Mouse (Mus musculus) colon, adult 2 months (tissue): ENCODE measurements around the gene Neurl2. TPM values are rescaled to one million over a fixed set of nuclear protein-coding genes. Genes with fewer than 3 reads are reported as not detected.

ENCODE experiments used
- polyA plus RNA-seq: library from polyadenylated mRNA; depleted of rRNA; stranded (reverse); fragments of >200 nt; gene quantifications from 2 replicates; pipeline ENCODE4 v1.2.3, GENCODE M21; 2012; rRNA removed

Neurl2 gene
- 5.2 and 7.2 TPM in 2 replicates for polyA plus RNA-seq

DNA sequence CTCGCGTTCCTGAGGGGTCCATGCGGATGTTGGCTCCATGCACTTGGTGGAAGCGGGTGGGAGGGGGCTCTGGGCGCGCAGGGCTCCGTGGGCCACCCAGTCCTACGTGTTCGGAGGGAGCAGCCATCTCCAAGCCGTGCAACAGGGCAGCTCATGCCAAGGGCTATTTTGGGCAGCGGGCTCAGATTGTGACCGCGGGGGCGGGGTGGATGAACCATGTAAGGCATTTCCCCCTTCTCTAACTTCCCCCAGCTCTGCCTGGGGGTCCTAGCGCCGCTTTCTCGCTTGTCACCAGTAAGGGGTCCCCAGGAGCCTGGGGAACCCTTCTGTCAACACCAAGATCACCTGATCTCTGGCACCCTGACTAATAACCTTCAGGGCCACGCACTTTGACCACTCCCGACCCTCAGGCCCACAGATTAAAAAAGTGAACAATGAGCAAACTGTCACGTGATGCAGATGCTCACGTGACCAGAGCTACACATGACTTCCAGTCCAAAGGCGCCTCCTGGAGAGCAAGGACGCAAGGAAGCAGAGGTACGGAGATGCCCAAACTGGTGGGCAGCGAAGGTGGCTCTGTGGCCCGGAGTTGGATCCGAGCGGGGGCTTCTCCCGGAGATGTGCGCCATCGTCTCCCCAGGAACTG lies at the start of gene Neurl2:
Gene Neurl2 (minus strand): TSS at position 143 of the 646 bp plus-strand sequence.

DNA sequence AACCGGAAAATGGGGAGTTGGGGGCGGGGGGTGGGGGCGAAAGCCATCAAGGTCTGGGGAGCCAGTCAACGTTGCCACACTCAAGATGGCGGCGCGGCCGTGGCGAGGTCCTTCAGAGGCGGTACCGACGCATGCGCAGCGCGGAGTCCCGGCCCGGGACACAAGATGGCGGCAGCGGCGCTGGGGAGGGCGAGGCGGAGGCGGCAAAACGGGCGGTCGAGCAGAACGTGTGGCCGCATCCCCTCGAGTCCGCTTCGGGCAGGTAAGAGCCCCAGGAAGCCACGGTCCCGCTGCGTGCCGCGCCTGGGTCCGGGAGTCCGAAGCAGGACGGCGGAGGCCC lies 45.9 kb upstream of the Neurl2 start, which contains the start of gene Pcif1:
Gene Pcif1 (plus strand): TSS at position 77 of the 340 bp plus-strand sequence.

DNA sequence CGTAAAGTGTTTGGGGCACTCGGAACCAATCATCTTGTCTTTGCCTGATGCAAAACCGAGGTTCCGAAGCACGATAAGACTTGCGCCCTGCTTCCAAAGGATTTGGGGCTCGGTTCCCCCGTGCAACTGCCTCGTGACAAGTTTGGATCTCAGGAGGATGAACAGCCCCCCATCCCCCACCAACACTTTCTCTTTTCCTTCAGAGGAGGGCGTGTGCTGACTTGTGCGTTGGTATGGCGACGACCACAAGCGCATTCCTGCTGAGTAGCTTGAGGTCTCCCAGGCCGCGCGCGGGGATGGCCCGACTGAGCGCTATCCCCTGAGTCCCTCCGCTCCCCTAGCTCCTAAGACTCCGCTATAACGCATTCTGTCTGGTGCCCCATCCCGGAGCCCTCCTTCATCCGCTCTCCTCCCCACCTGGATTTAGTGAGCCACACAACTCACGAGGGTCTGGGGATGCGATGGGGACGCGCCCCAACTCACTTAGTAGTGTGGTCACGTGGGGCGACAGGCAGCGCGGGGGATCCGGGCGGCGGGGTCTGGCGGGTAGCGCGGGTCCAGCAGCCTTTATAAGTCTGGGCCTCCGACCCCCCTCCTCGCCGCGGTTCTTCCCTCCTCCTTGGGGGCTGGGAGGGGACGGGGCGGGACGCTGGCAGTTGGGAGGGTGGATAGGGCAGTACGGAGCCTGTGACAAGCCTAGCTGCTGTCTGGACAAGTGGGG lies 24.0 kb upstream of the Neurl2 start, which contains the start of gene Pltp:
Gene Pltp (minus strand): TSS at position 611 of the 721 bp plus-strand sequence.

DNA sequence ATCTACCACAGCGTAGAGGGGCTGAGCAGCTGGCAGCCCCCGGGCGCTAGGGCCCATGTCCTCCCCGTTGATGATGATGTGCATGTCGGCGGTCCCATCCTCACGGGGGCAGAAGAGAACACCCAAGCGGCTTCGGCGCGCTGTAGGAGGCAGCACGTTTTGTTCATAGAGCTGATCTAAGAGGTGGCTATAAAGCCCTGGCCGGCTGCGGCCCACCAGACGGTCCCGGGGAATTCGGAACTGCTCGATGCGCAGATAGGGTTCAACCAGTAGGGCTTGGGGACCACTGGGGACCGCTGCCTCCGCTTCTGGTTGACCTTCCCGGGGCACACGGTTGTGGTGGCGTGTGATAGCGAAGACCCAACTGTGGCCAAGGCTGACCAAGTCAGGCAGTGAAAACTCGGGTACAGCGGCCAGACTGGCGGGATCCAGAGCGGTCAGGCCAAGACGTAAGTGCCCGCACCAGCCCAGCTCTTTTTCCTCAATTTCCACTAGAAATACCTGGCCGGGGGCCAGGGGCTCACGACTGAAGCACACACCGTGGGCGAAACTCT lies 431 bp downstream of the Neurl2 start, which contains the start of gene Ctsa:
Gene Ctsa (plus strand): TSS at position 126 of the 554 bp plus-strand sequence.

DNA sequence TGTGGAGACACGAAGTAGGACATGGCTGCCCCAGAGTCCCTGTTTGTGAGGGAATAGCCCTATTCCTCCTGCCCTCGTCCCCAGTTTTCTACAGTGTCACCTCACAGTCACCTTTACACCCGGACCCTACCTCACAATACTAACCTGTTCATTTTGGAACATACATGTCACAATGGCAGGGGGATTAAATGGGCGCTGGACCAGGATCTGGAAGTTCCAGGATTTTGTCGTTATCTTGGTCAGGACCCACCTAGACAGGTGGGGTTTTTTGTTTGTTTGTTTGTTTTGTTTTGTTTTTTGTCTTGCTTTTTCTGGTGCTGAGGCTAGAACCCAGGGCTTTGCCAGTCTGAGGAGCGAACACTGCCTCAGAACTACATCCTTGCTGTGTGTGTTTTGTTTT lies 4.8 kb downstream of the Neurl2 start, which contains the start of gene Spata25:
Gene Spata25 (minus strand): TSS at position 101 of the 400 bp plus-strand sequence.

DNA sequence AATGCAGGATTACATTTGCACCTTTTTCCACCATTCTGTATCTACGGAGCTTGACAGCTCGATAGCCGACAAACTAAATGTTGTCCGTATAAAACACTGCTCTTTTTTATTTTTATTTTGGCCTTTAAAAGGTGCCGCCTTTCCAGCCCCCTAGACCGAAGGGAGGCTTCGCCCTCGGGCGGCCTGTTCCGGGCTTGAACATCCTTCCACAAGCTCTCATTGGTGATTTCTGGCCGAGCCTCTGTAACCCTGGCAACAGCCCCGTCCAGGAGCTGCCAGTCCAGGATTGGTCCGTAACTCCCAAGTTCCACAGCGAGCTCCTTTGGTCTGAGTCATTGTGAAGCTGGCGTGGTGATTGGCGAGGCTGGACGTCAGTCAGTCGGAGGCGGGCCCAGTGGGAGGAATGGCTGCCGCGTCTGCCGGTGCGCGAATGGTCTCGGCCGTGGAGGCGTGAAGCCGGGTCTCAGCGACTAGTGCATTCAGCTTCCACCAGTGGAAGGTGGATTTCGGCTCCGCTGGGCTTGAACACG lies 10.6 kb downstream of the Neurl2 start, which contains the start of gene Zswim1:
Gene Zswim1 (plus strand): TSS at position 51 of the 530 bp plus-strand sequence.

DNA sequence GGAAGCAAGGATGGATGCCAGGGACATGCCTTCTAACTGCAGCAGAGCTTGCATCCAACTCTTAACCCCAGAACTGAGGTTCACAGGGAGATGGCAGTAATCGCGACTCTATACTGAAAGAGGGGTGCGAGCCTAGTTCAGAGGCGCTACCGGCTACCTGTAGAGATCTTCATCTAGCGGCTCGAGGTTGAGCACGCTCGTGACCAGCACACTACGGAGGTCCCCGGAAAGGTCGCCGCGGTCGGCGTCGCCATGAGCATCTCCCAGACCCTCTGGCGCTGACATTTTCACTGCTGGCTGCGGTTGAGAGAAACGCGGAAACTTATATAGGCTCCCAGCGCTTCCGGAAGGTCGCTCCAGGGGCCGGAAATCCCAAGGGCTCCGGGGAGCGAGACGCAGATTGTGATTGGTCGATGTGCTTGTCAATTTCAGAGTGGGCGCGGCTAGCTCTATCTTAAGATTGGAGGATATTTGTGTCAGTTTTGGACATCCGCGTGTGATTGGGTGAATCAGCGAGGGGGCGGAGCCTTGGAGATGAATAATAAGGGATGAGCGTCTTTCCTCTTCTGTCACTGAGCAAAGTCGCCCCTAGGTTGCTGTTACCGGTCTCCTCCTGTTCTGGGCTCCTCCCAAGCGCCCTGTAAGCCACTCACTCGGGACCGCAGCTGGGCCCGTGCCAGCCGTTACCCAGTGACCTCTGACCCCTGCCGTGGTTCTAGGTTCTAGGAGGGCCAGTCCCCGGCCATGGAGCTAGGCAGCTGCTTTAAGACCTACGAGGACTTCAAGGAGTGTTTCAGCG lies 28.5 kb downstream of the Neurl2 start, which contains the start of the genes Acot8 and Zswim3:
Gene Acot8 (minus strand): TSS at position 350 of the 799 bp plus-strand sequence.
Gene Zswim3 (plus strand): TSS at position 566 of the 799 bp plus-strand sequence.

DNA sequence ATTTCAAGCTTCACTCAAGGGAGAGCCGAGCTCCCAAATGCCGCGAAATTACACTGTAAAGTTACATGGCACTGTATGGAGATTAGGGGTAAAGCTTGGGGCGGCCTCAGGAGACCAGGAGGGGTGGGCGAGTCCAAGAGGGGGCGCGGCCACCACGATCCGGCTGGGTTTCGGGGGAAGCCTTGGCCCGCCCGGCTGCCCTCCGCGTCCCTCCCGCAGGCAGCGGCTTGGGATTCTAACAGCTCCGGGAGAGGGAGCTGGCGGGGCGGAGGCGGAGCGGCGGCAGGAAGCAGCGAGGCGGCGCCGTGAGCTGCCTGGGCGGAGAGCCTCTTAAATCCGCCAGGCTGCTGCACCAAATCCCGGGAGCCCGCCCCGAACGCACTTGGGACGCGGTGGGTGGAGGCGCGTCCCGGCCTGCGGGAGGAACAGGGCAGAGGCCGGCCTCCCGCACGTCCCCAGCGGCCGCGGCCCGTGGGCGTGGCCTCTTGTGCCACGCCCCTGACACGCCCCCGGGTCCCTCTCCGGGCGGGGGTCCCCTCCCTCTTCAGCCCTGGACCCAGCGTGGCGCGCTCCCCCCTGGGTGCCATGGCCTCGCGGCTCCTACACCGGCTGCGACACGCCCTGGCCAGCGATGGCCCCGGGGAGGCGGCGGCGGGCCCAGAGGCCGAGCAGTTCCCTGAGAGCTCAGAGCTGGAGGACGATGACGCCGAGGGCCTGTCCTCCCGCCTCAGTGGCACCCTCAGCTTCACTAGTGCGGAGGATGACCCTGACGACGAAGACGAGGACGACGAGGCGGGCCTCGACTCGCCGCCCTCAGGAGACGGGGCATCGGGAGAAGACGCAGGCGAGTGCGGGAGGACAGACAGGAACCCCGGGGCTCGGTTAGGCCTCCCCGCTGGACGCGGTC lies 47.5 kb downstream of the Neurl2 start, which contains the start of gene Snx21:
Gene Snx21 (plus strand): TSS at position 343 of the 907 bp plus-strand sequence.

Other genes starting within 250 kb of the Neurl2 start
- 0.16 TPM in 2 replicates for gene Wfdc6a, start 248.0 kb downstream of the Neurl2 start, polyA plus RNA-seq
- not detected in 2 replicates for gene Eppin, start 239.9 kb downstream of the Neurl2 start, polyA plus RNA-seq
- 0.15 TPM in 1 of 2 replicates, not detected in the other for gene Wfdc6b, start 219.9 kb downstream of the Neurl2 start, polyA plus RNA-seq
- 0.31 and 0.35 TPM in 2 replicates for gene Wfdc8, start 219.8 kb downstream of the Neurl2 start, polyA plus RNA-seq
- gene Wfdc16, start 194.7 kb downstream of the Neurl2 start, polyA plus RNA-seq: 0.13 and 0.16 TPM in 2 replicates
- not detected in 2 replicates for gene Wfdc10, start 177.4 kb downstream of the Neurl2 start, polyA plus RNA-seq
- gene Wfdc9, start 176.9 kb downstream of the Neurl2 start, polyA plus RNA-seq: not detected in 2 replicates
- gene Wfdc11, start 159.4 kb downstream of the Neurl2 start, polyA plus RNA-seq: not detected in 2 replicates
- 0.28 and 0.73 TPM in 2 replicates for gene Wfdc13, start 148.3 kb downstream of the Neurl2 start, polyA plus RNA-seq
- not detected in 2 replicates for gene Spint4, start 135.0 kb downstream of the Neurl2 start, polyA plus RNA-seq
- not detected in 2 replicates for gene Spint5, start 118.2 kb downstream of the Neurl2 start, polyA plus RNA-seq
- 0.28 and 0.84 TPM in 2 replicates for gene Wfdc3, start 87.5 kb downstream of the Neurl2 start, polyA plus RNA-seq
- 60.0 and 89.4 TPM in 2 replicates for gene Dnttip1, start 87.5 kb downstream of the Neurl2 start, polyA plus RNA-seq
- gene Ube2c, start 63.6 kb downstream of the Neurl2 start, polyA plus RNA-seq: 65.5 and 79.7 TPM in 2 replicates
- gene Tnnc2, start 53.5 kb downstream of the Neurl2 start, polyA plus RNA-seq: not detected in 2 replicates
- gene Snx21, start 47.6 kb downstream of the Neurl2 start, polyA plus RNA-seq: 34.1 and 41.6 TPM in 2 replicates
- 134 and 139 TPM in 2 replicates for gene Acot8, start 28.6 kb downstream of the Neurl2 start, polyA plus RNA-seq
- 3.4 and 3.5 TPM in 2 replicates for gene Zswim3, start 28.4 kb downstream of the Neurl2 start, polyA plus RNA-seq
- 10.5 and 11.5 TPM in 2 replicates for gene Zswim1, start 10.8 kb downstream of the Neurl2 start, polyA plus RNA-seq
- gene Spata25, start 4.9 kb downstream of the Neurl2 start, polyA plus RNA-seq: not detected in 2 replicates
- 320 and 357 TPM in 2 replicates for gene Ctsa, start 583 bp downstream of the Neurl2 start, polyA plus RNA-seq
- 82.0 and 82.9 TPM in 2 replicates for gene Pltp, start 24.3 kb upstream of the Neurl2 start, polyA plus RNA-seq
- gene Pcif1, start 45.8 kb upstream of the Neurl2 start, polyA plus RNA-seq: 29.5 and 36.3 TPM in 2 replicates
- 34.2 and 35.7 TPM in 2 replicates for gene Zfp335, start 78.3 kb upstream of the Neurl2 start, polyA plus RNA-seq
- 4.4 and 4.7 TPM in 2 replicates for gene Mmp9, start 107.3 kb upstream of the Neurl2 start, polyA plus RNA-seq
- gene Slc12a5, start 127.3 kb upstream of the Neurl2 start, polyA plus RNA-seq: 0.90 and 1.1 TPM in 2 replicates
- gene Ncoa5, start 201.4 kb upstream of the Neurl2 start, polyA plus RNA-seq: 24.8 and 26.6 TPM in 2 replicates
- 3.4 and 5.9 TPM in 2 replicates for gene Cd40, start 222.2 kb upstream of the Neurl2 start, polyA plus RNA-seq